8 mouse cellular contexts compared by ENCODE assay signal in genomic region chr1:63115540-63115939, GRCm38 (mm10). TPM values are rescaled to one million over a fixed set of nuclear protein-coding genes. Genes with fewer than 3 reads are reported as not detected.
DNase-seq lines count a peak whose midpoint lies in the region; ATAC-seq and TF ChIP-seq lines count a peak whose summit lies in the region.

No protein-coding gene starts in this region.

- no peak for TF ChIP-seq POLR2A in cortical plate, adult 2 months (IDR thresholded peaks at IDR 0.05; ENCODE audit: extremely low read depth, insufficient read depth, low read length)

- WGBS in intestine, embryonic 16.5 days = 19% methylated on average over 3 of the region's 3 CpGs
- WGBS in neural tube, embryonic 13.5 days = 63% methylated on average over 3 of the region's 3 CpGs

- peaks cover 4% of the 10 kb centered on the region; the same call in 1 of the 2 replicates for H3K4me1 ChIP-seq in cortical plate, adult 2 months (ENCODE audit: control insufficient read depth, insufficient read depth, low read length)
- peaks cover 14% of the 10 kb centered on the region for H3K4me1 ChIP-seq in intestine, embryonic 16.5 days (ENCODE audit: control insufficient read depth, insufficient read depth, low read length)
- H3K4me1 ChIP-seq in neural tube, embryonic 13.5 days (replicated peaks) = peaks cover 47% of the 10 kb centered on the region

- no peak for TF ChIP-seq CTCF in cortical plate, adult 2 months (IDR thresholded peaks at IDR 0.05; ENCODE audit: extremely low read depth, insufficient read depth, low read length)

- ATAC-seq in intestine, embryonic 16.5 days = no peak
- ATAC-seq in neural tube, embryonic 13.5 days (ENCODE audit: low read depth) = no peak

- no peaks in the 10 kb centered on the region for H3K27me3 ChIP-seq in intestine, embryonic 16.5 days (replicated peaks; ENCODE audit: control insufficient read depth, insufficient read depth, low read length)
- no peaks in the 10 kb centered on the region for H3K27me3 ChIP-seq in neural tube, embryonic 13.5 days

- peak overlapping the region; percentile 54 for H3K9ac ChIP-seq in intestine, embryonic 16.5 days (ENCODE audit: low read depth, low read length)
- H3K9ac ChIP-seq in neural tube, embryonic 13.5 days = peak overlapping the region; percentile 100

- peak overlapping the region; percentile 46 for H3K4me3 ChIP-seq in cortical plate, adult 2 months (ENCODE audit: insufficient read depth, low read length)
- H3K4me3 ChIP-seq in intestine, embryonic 16.5 days (ENCODE audit: low read length) = peak overlapping the region; percentile 87
- H3K4me3 ChIP-seq in neural tube, embryonic 13.5 days = peak overlapping the region; percentile 94

- H3K4me2 ChIP-seq in intestine, embryonic 16.5 days (ENCODE audit: low read depth, low read length) = peak overlapping the region; percentile 69
- peak overlapping the region; percentile 65 for H3K4me2 ChIP-seq in neural tube, embryonic 13.5 days

- peaks cover 12% of the 10 kb centered on the region; the same call in 1 of the 2 replicates for H3K36me3 ChIP-seq in intestine, embryonic 16.5 days (ENCODE audit: control insufficient read depth, insufficient read depth, low read length)
- peaks cover 23% of the 10 kb centered on the region for H3K36me3 ChIP-seq in neural tube, embryonic 13.5 days

- H3K27ac ChIP-seq in cortical plate, adult 2 months (ENCODE audit: insufficient read depth, low read length) = no peak overlapping the region
- no peak overlapping the region for H3K27ac ChIP-seq in intestine, embryonic 16.5 days (ENCODE audit: low read length)
- peak overlapping the region; percentile 99 for H3K27ac ChIP-seq in neural tube, embryonic 13.5 days (replicated peaks)

- no peaks in the 10 kb centered on the region for H3K9me3 ChIP-seq in intestine, embryonic 16.5 days (ENCODE audit: control insufficient read depth, low read length)
- 0 out of 2 replicates have a peak, but pooled peaks cover 3% of the 10 kb centered on the region for H3K9me3 ChIP-seq in neural tube, embryonic 13.5 days

- peak; percentile 34 for DNase-seq in kidney, postnatal 14 days
- no peak for DNase-seq in kidney, postnatal 10 days
- DNase-seq in layer of hippocampus, adult 9-10 months (ENCODE audit: low spot score) = no peak
- no peak for DNase-seq in gastrocnemius, adult 18-20 months (ENCODE audit: low spot score)
- no peak for DNase-seq in layer of hippocampus, postnatal 25 days (ENCODE audit: extremely low spot score in 1 of 2, low spot score in 1 of 2)

RNA-seq across cellular contexts. Expression of gene Ino80d, which starts 1.1 kb away (rescaled TPM):
- 9.1 and 9.2 TPM in 2 replicates for polyA plus RNA-seq in cortical plate, adult 2 months (2012; rRNA removed)
- 7.6 and 8.7 TPM in 2 replicates for polyA plus RNA-seq in intestine, embryonic 16.5 days (2015; fragmentation: Nextera tagmentation; extraction: Ambion mirVana)
- polyA plus RNA-seq in neural tube, embryonic 13.5 days (2015; fragmentation: Nextera tagmentation; extraction: Ambion mirVana) = 9.5 and 12.4 TPM in 2 replicates
- total RNA-seq in gastrocnemius, adult 18-20 months (2021) = 10 to 100 TPM; 13.0 to 13.2 TPM
- total RNA-seq in layer of hippocampus, postnatal 25 days (2021) = 10 to 100 TPM; 23.6 to 30.6 TPM
